Mouse (Mus musculus): ENCODE results near the gene Gm16427. TPM values are rescaled to one million over a fixed set of nuclear protein-coding genes. Genes with fewer than 3 reads are reported as not detected.

Gm16427 gene
- not detected in 4 replicates for total RNA-seq (2023)

DNA sequence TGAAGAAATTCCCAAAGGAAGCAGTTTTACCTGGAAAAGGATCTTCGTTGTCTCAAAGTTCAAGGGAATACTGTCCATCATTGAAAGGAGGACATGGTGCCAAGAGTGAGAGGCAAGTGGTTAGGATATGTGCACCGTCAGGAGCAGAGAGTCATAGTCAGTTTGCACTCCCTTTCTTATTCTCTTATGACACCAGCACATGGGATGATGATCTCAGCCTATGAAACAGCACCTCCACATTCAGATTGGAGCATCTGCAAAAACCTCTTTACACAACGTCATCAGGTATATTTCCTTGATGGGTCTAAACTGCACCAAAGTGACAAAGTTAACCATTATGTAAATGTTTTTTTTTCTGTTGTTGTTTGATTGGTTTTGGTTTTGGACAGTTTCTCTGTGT, at the start of gene Gm16427:
TSS of gene Gm16427 (minus strand) at position 101 of the 400 bp plus-strand sequence.

Other genes with a start within 250 kb of the Gm16427 start
- gene C87414, start 131.4 kb upstream of the Gm16427 start, total RNA-seq (2023), result not detected in 4 replicates